27 mouse cellular contexts compared by ENCODE assay signal in the genomic region with DNA sequence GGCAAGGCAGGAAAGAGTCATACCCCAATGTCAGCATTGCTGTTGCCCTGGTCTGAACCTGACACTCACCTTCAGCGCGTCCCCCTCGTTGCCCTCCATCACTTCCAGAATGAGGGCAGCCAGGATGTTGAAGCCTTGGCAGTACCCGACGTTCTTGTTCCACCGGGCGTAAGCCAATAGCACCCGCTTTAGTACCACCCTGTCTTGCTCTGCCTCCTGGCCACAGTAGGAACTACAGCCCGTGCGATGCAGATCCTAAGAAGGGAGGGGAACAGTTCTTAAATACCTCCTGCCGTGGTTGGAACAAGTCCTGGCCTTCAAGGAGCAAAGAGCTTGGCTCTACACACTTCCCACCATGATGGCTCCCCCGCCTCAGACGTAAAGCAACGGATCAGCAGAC. TPM values are rescaled to one million over a fixed set of nuclear protein-coding genes. Genes with fewer than 3 reads are reported as not detected.
A peak's percentile ranks its signal among the peaks of the same experiment; 100 is the strongest.
DNase-seq lines count a peak whose midpoint lies in the region; ATAC-seq and TF ChIP-seq lines count a peak whose summit lies in the region.
"Had no signal": no experiment of that assay in that cellular context is flagged by ENCODE, and none has a peak within 500 bp of the region (broad histone marks: within the 10 kb centered on the region; RNA-seq: fewer than 3 reads in every experiment).

No protein-coding gene starts in this region.

- no peak overlapping the region for H3K27ac ChIP-seq in thymus, adult 2 months (ENCODE audit: control insufficient read depth, insufficient read depth, low read length)
- H3K27ac ChIP-seq: embryonic facial prominence, embryonic 15.5 days; heart, embryonic 13.5 days; hindbrain, embryonic 13.5 days; limb, embryonic 12.5 days; neural tube, embryonic 13.5 days had no signal

- H3K36me3 ChIP-seq in thymus, adult 2 months (ENCODE audit: control insufficient read depth, insufficient read depth, low read length): no peaks in the 10 kb centered on the region
- H3K36me3 ChIP-seq: embryonic facial prominence, embryonic 15.5 days; heart, embryonic 13.5 days; limb, embryonic 12.5 days had no signal

- ATAC-seq in cerebellum, adult (ENCODE audit: insufficient number of reproducible peaks, low FRiP score, low TSS enrichment): no peak
- ATAC-seq: forebrain, embryonic 14.5 days; inflammation-experienced regulatory T-cells, adult 6 months; liver, postnatal 0 days had no signal

- H3K4me3 ChIP-seq in thymus, adult 2 months (ENCODE audit: control insufficient read depth, insufficient read depth, low read length): no peak overlapping the region
- H3K4me3 ChIP-seq: embryonic facial prominence, embryonic 15.5 days; heart, embryonic 13.5 days; hindbrain, embryonic 13.5 days; limb, embryonic 12.5 days; megakaryocyte, embryonic 14.5 days; neural tube, embryonic 13.5 days had no signal

- H3K27me3 ChIP-seq in thymus, adult 2 months (ENCODE audit: control insufficient read depth, insufficient read depth, low read length): no peaks in the 10 kb centered on the region
- H3K27me3 ChIP-seq: embryonic facial prominence, embryonic 15.5 days; hindbrain, embryonic 13.5 days; limb, embryonic 12.5 days; neural tube, embryonic 13.5 days had no signal

- no peak for TF ChIP-seq CTCF in thymus, adult 2 months (IDR thresholded peaks at IDR 0.05; ENCODE audit: borderline replicate concordance, control insufficient read depth, extremely low read depth, insufficient read depth, low read length, poor library complexity)

- intact Hi-C loops in left cerebral cortex, postnatal 4 days (cut with DNase I): no loop called here
- intact Hi-C loops in left cerebral cortex, postnatal 14 days (cut with DNase I): loop anchor here (10.0 kb wide), 1 partner anchor 173 kb away; a partner anchor contains a TSS

- peak; percentile 33 to 75 for DNase-seq in cerebellum, postnatal 14 days
- DNase-seq in left cerebral cortex, postnatal 4 days: peak; percentile 40
- no peak for DNase-seq in left cerebral cortex, postnatal 14 days (ENCODE audit: low spot score in 2 of 2)
- DNase-seq in thymus, postnatal 4 days: peak; percentile 65
- no peak for DNase-seq in thymus, adult 2 months
- no peak for DNase-seq in MN1 (ENCODE audit: low spot score)
- DNase-seq: cerebellum, adult 8-10 months; gastrocnemius, postnatal 10 days; heart, adult 18-20 months; heart, postnatal 14 days; kidney, adult 18-20 months; kidney, postnatal 4 days; layer of hippocampus, adult 9-11 months; liver, postnatal 0 days; lung, postnatal 36 days; midbrain, embryonic 14.5 days; retina, postnatal 1 day; right cerebral cortex, postnatal 4 days had no signal

- H3K4me1 ChIP-seq in thymus, adult 2 months (replicated peaks; ENCODE audit: control insufficient read depth, insufficient read depth, low read length): peaks cover 10% of the 10 kb centered on the region

- WGBS in thymus, adult 2 months: 93% methylated on average over 14 of the region's 14 CpGs

- no peak for TF ChIP-seq POLR2A in thymus, adult 2 months (IDR thresholded peaks at IDR 0.05; ENCODE audit: control insufficient read depth, extremely low read depth, insufficient read depth, low read length, poor library complexity)

RNA-seq across cellular contexts. Expression of a gene that starts 49.2 kb away (rescaled TPM):
- total RNA-seq in left cerebral cortex, postnatal 4 days (2021): 10 to 100 TPM; 64.4 to 66.5 TPM
- 10 to 100 TPM; 72.0 to 79.1 TPM for total RNA-seq in left cerebral cortex, postnatal 14 days (2021)
- 0.51 and 0.68 TPM in 2 replicates for polyA plus RNA-seq in thymus, adult 2 months (2012; rRNA removed)

Comparison
In these comparisons a context has a peak if more than half of its experiments do, and no peak if none do; other contexts are left out.
1. DNase-seq: peak in cerebellum, postnatal 14 days (2 of 2), left cerebral cortex, postnatal 4 days (single experiment) and thymus, postnatal 4 days (single experiment); none in left cerebral cortex, postnatal 14 days (0 of 2), thymus, adult 2 months (single experiment) and MN1 (single experiment).